Mouse (Mus musculus): Measurements from ENCODE around the gene Psmd5. TPM values are rescaled to one million over a fixed set of nuclear protein-coding genes. Genes with fewer than 3 reads are reported as not detected.
"Not testable (repeated sequence)": the region's sequence is repeated elsewhere in the genome, so short reads cannot be mapped to it uniquely, and the experiment has no call there.

Psmd5 gene
- polyA plus RNA-seq, 1 experiment from 2014 or later = 59.0 TPM

DNA sequence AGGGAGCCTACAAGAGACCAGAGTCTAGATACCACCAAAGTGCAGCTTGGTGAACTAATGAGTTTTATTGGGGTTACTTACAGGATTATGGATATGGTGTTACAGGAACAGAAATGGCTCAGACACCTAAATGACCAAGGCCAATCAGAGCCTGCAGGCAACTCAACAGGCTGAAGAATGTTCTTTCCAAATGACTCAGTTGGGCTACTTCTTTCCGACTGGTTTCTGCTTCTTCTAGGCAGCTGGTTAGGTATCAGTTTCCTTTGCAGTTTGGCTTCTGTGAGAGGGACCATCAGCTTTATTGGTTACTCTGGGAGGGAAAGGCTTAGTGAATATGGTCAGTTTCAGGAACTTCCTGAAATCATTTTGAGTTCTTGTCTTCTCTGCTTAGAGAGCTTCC is 27.1 kb downstream of the Psmd5 start:
- no peak for ATAC-seq (ENCODE audit: extremely low read depth, insufficient number of reproducible peaks, low FRiP score, low TSS enrichment)

GRCm38 (mm10) chr2:34843211-34843939 is 31.4 kb downstream of the Psmd5 start:
- 0 out of 2 replicates have a peak, but pooled peaks cover 2% of the 10 kb centered on the region for H3K36me3 ChIP-seq
- no peak overlapping the region for H3K9ac ChIP-seq
- H3K27ac ChIP-seq (replicated peaks) = no peak overlapping the region
- ATAC-seq (ENCODE audit: extremely low read depth, insufficient number of reproducible peaks, low FRiP score, low TSS enrichment) = no peak
- no peaks in the 10 kb centered on the region for H3K9me3 ChIP-seq
- H3K4me3 ChIP-seq = no peak overlapping the region
- H3K4me1 ChIP-seq = no peaks in the 10 kb centered on the region
- H3K27me3 ChIP-seq (replicated peaks) = peaks cover 4% of the 10 kb centered on the region
- no peak overlapping the region for H3K4me2 ChIP-seq
- WGBS = 66% methylated on average over 11 of the region's 11 CpGs

More for the DNA sequence above, 27.1 kb downstream of the Psmd5 start:
- no peaks in the 10 kb centered on the region for H3K4me1 ChIP-seq
- H3K27ac ChIP-seq (replicated peaks) = no peak overlapping the region
- peaks cover 42% of the 10 kb centered on the region for H3K36me3 ChIP-seq
- no peak overlapping the region for H3K4me2 ChIP-seq
- 85% methylated on average over 1 of the region's 1 CpGs for WGBS
- no peaks in the 10 kb centered on the region for H3K27me3 ChIP-seq (replicated peaks)
- H3K9me3 ChIP-seq = no peaks in the 10 kb centered on the region
- no peak overlapping the region for H3K4me3 ChIP-seq
- no peak overlapping the region for H3K9ac ChIP-seq

DNA sequence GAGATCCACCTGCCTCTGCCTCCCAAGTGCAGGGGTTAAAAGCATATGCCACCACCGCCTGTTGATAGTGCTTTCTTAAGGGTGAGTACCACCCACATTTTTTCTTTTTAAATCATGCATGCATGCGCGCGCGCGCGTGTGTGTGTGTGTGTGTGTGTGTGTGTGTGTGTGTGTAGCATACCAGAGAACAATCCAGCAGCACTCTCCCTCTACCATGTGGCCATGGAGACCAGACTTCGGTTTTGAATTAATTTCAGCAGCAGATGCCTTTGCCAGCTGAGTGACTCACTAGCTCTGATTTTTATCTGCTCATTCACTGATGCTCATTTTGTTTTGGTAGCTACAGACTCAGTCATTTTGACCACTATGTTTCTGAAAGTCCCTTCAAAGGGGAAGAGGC is 33.1 kb downstream of the Psmd5 start:
- H3K4me3 ChIP-seq = no peak overlapping the region
- H3K9ac ChIP-seq = no peak overlapping the region
- H3K9me3 ChIP-seq = no peaks in the 10 kb centered on the region
- no peak for ATAC-seq (ENCODE audit: extremely low read depth, insufficient number of reproducible peaks, low FRiP score, low TSS enrichment)
- no peaks in the 10 kb centered on the region for H3K4me1 ChIP-seq
- H3K36me3 ChIP-seq = no peaks in the 10 kb centered on the region
- H3K4me2 ChIP-seq = no peak overlapping the region
- peaks cover 11% of the 10 kb centered on the region for H3K27me3 ChIP-seq (replicated peaks)
- H3K27ac ChIP-seq (replicated peaks) = no peak overlapping the region
- WGBS = 88% methylated on average over 8 of the region's 8 CpGs

DNA sequence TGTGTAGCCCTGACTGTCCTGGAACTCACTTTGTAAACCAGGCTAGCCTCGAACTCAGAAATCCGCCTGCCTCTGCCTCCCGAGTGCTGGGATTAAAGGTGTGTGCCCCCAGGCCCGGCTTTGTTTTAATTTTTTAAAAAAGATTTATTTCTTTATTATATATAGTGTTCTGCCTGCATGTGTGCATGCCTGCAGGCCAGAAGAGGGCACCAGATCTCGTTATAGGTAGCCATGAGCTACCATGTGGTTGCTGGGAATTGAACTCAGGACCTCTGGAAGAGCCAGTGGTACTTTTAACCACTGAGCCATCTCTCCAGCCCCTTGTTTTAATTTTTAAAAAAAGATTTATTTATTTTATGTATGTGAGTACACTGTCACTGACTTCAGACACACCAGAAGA is 34.6 kb downstream of the Psmd5 start:
- not testable (repeated sequence) for ATAC-seq (ENCODE audit: extremely low read depth, insufficient number of reproducible peaks, low FRiP score, low TSS enrichment); H3K4me3 ChIP-seq; H3K9ac ChIP-seq; H3K4me2 ChIP-seq; H3K4me1 ChIP-seq; H3K27ac ChIP-seq (replicated peaks); H3K36me3 ChIP-seq; H3K9me3 ChIP-seq
- 77% methylated on average over 5 of the region's 5 CpGs for WGBS
- H3K27me3 ChIP-seq (replicated peaks) = peaks cover 11% of the 10 kb centered on the region

- Histone ChIP-seq H3K9me3 (no peaks in the 10 kb centered on the region), H3K4me3 (no peak overlapping the region), H3K27me3 (replicated peaks) (peaks cover 21% of the 10 kb centered on the region), H3K4me2 (no peak overlapping the region), H3K9ac (no peak overlapping the region), H3K27ac (replicated peaks) (no peak overlapping the region), H3K4me1 (no peaks in the 10 kb centered on the region), H3K36me3 (no peaks in the 10 kb centered on the region)
- WGBS = 68% methylated on average over 3 of the region's 3 CpGs
- no peak for ATAC-seq (ENCODE audit: extremely low read depth, insufficient number of reproducible peaks, low FRiP score, low TSS enrichment)
These were observed 39.1 kb downstream of the Psmd5 start for GRCm38 (mm10) chr2:34835669-34836068.

DNA sequence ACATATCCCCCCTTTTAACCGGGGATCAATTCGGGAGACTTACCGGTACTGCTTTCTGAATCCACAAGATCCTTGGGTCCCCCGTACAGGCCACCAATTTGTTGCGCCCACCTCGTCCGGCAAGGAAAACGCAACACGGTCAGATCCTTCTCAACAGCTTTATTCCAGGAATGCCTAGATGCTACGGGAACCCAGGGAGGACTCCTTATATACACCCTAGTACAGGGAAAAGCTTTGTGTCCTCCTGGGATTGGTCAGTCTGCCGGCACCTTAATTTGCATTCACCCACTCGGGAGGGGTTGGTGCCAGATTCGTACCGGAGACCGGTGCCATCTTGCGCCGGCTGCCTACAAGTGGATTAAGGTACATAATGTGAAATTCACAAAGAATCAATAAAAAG is 41.1 kb downstream of the Psmd5 start:
- no peak for ATAC-seq (ENCODE audit: extremely low read depth, insufficient number of reproducible peaks, low FRiP score, low TSS enrichment)
- no peak overlapping the region for H3K4me2 ChIP-seq
- 83% methylated on average over 17 of the region's 17 CpGs for WGBS

GRCm38 (mm10) chr2:34832766-34833457 is 41.9 kb downstream of the Psmd5 start, which contains the start of gene Gm34653:
Gm34653 (plus strand) TSS chr2:34833007.
- not testable (repeated sequence) for ATAC-seq (ENCODE audit: extremely low read depth, insufficient number of reproducible peaks, low FRiP score, low TSS enrichment)
- WGBS = 54% methylated on average over 11 of the region's 11 CpGs

More for the DNA sequence above, 41.1 kb downstream of the Psmd5 start:
- no peak overlapping the region for H3K27ac ChIP-seq (replicated peaks)
- peaks cover 26% of the 10 kb centered on the region for H3K27me3 ChIP-seq (replicated peaks)
- H3K4me3 ChIP-seq = no peak overlapping the region
- H3K9ac ChIP-seq = no peak overlapping the region
- no peaks in the 10 kb centered on the region for H3K36me3 ChIP-seq
- no peaks in the 10 kb centered on the region for H3K4me1 ChIP-seq
- H3K9me3 ChIP-seq = peaks cover 5% of the 10 kb centered on the region; the same call in 1 of the 2 replicates

DNA sequence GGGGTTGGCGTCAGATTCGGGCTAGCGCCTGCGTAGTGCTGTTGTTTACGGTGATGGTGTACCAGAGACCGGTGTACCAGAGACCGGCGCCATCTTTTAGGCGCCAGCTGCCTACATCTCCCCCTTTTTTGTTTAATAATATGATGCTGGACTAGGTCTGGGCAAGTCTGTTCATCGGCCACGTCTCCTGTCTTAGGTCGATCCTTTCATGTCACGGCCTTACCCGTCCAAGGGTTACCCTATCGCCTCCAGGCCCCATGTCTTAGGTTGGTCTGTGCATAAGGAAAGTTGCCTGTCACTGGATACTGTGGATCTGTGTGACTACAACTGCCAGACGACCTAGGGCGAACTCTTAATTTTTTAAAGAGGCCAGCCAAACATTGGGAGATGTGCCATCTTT is 44.7 kb downstream of the Psmd5 start:
- not testable (repeated sequence) for H3K4me2 ChIP-seq; H3K4me3 ChIP-seq; H3K9ac ChIP-seq; H3K36me3 ChIP-seq; H3K27ac ChIP-seq (replicated peaks); H3K9me3 ChIP-seq; ATAC-seq (ENCODE audit: extremely low read depth, insufficient number of reproducible peaks, low FRiP score, low TSS enrichment)
- 88% methylated on average over 17 of the region's 17 CpGs for WGBS
- H3K27me3 ChIP-seq (replicated peaks) = peaks cover 32% of the 10 kb centered on the region
- H3K4me1 ChIP-seq = peaks cover 10% of the 10 kb centered on the region

More at GRCm38 (mm10) chr2:34832766-34833457, 41.9 kb downstream of the Psmd5 start, which contains the start of gene Gm34653:
- H3K4me1 ChIP-seq; H3K9me3 ChIP-seq; H3K36me3 ChIP-seq; H3K4me2 ChIP-seq; H3K4me3 ChIP-seq; H3K9ac ChIP-seq; H3K27ac ChIP-seq (replicated peaks): not testable (repeated sequence)
- H3K27me3 ChIP-seq (replicated peaks) = peaks cover 28% of the 10 kb centered on the region

- no peak overlapping the region for H3K4me3 ChIP-seq
- H3K27ac ChIP-seq (replicated peaks) = no peak overlapping the region
- peaks cover 21% of the 10 kb centered on the region for H3K4me1 ChIP-seq
- H3K9me3 ChIP-seq = peaks cover 5% of the 10 kb centered on the region; the same call in 1 of the 2 replicates
- H3K27me3 ChIP-seq (replicated peaks) = peaks cover 22% of the 10 kb centered on the region
- H3K9ac ChIP-seq = no peak overlapping the region
- WGBS = 94% methylated on average over 1 of the region's 1 CpGs
- ATAC-seq (ENCODE audit: extremely low read depth, insufficient number of reproducible peaks, low FRiP score, low TSS enrichment) = no peak
- H3K36me3 ChIP-seq = no peaks in the 10 kb centered on the region
- H3K4me2 ChIP-seq = no peak overlapping the region
These were observed 46.7 kb downstream of the Psmd5 start for GRCm38 (mm10) chr2:34828026-34828425.

GRCm38 (mm10) chr2:34827591-34827990 is 47.2 kb downstream of the Psmd5 start:
- Histone ChIP-seq H3K4me3 (no peak overlapping the region), H3K36me3 (peaks cover 3% of the 10 kb centered on the region), H3K27ac (replicated peaks) (no peak overlapping the region), H3K9me3 (peaks cover 5% of the 10 kb centered on the region; the same call in 1 of the 2 replicates), H3K9ac (no peak overlapping the region), H3K27me3 (replicated peaks) (peaks cover 22% of the 10 kb centered on the region), H3K4me1 (peaks cover 21% of the 10 kb centered on the region), H3K4me2 (no peak overlapping the region)
- 76% methylated on average over 4 of the region's 4 CpGs for WGBS
- no peak for ATAC-seq (ENCODE audit: extremely low read depth, insufficient number of reproducible peaks, low FRiP score, low TSS enrichment)

- peak overlapping the region; percentile 92 for H3K4me2 ChIP-seq
- H3K9ac ChIP-seq = peak overlapping the region; percentile 97
- peak overlapping the region; percentile 90 for H3K27ac ChIP-seq (replicated peaks)
- ATAC-seq (ENCODE audit: extremely low read depth, insufficient number of reproducible peaks, low FRiP score, low TSS enrichment) = no peak
- peaks cover 5% of the 10 kb centered on the region; the same call in 1 of the 2 replicates for H3K9me3 ChIP-seq
- H3K36me3 ChIP-seq = peaks cover 12% of the 10 kb centered on the region
- H3K4me3 ChIP-seq = peak overlapping the region; percentile 94
- peaks cover 21% of the 10 kb centered on the region for H3K4me1 ChIP-seq
- WGBS = 33% methylated on average over 20 of the region's 21 CpGs
- H3K27me3 ChIP-seq (replicated peaks) = peaks cover 22% of the 10 kb centered on the region
These were observed 48.1 kb downstream of the Psmd5 start for GRCm38 (mm10) chr2:34826460-34827231.

All from heart, embryonic 13.5 days (tissue).